Mouse (Mus musculus): Measurements from ENCODE around the gene Cep19.

DNA sequence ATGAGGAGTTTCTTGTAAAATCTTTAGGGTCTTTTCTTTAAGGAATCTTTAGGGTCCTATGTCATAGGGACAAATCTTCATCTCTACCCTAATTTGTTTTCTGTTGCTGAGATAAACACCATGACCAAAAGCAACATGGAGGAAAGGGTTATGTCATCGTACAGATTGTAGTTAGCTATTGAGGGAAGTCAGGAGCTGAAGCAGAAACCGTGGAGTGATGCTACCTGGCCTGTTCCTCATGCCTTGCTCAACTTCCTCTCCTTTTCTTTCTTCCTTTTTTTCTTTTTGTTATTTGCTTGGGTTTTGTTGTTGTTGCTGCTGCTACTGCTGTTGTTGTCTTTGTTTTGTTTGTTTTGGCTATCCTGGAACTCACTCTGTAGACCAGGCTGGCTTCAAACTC, 9.0 kb downstream of the Cep19 start:
- TF ChIP-seq POLR2A (IDR thresholded peaks at IDR 0.05; ENCODE audit: low read depth, low read length) (no peak), CTCF (conservative IDR thresholded peaks at IDR 0.05; ENCODE audit: insufficient read depth, insufficient read length, low read depth, low read length) (no peak)

All from kidney, adult 2 months (tissue).